Mouse (Mus musculus): ENCODE data around the gene Gm21887.
"Not testable (repeated sequence)": the region's sequence is repeated elsewhere in the genome, so short reads cannot be mapped to it uniquely, and the experiment has no call there.

- TF ChIP-seq CTCF (IDR thresholded peaks at IDR 0.05; ENCODE audit: low read depth, low read length); POLR2A (IDR thresholded peaks at IDR 0.05; ENCODE audit: borderline replicate concordance, low read depth, low read length): not testable (repeated sequence)
Observed at GRCm38 (mm10) chrX:169982606-169983400, 26.7 kb upstream of the Gm21887 start.

Data from bone marrow macrophage, adult 2 months (primary cell).